ENCODE assay signal across 26 mouse cellular contexts in the genomic region with DNA sequence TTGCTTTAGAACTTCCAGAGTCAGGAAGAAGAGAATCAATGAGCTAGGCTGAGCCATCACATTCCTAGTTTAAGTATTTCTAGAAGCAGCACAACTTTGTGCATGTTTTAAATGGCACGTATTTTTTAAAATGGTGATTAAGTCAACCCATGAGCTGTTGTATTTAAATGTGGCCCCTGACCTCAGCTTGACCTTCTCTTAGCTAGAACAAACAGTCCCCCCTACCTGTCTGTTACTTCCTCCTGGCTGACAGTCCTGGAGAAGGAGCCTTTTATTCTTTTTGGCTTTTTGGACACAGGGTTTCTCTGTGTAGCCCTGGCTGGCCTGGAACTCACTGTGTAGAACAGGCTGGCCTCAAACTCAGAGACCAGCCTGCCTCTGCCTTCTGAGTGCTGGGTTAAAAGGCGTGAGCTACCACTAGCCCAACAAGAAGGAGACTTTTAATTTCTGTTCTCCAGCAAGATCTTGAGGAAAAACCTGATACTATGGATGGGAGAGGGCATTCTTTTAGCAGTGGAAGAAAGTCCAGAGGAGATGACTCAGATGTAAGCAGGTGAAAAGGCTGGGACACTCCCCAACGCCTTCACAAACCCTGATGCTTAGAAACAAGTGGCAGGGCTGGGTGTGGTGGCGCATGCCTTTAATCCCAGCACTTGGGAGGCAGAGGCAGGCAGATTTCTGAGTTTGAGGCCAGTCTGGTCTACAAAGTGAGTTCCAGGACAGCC.
DNase-seq lines count a peak whose midpoint lies in the region; ATAC-seq and TF ChIP-seq lines count a peak whose summit lies in the region.
"Had no signal": no experiment of that assay in that cellular context is flagged by ENCODE, and none has a peak within 500 bp of the region (broad histone marks: within the 10 kb centered on the region; RNA-seq: fewer than 3 reads in every experiment).

No protein-coding gene starts in this region.

- H3K27ac ChIP-seq in liver, embryonic 12.5 days: peak overlapping the region; percentile 4; the same call in 1 of the 2 replicates
- no peak overlapping the region for H3K27ac ChIP-seq in liver, embryonic 11.5 days (ENCODE audit: low read depth, low read length)
- H3K27ac ChIP-seq in ES-E14 (ENCODE audit: insufficient read depth, low read depth, low read length, poor library complexity, severe bottlenecking): peak overlapping the region; percentile 70; the same call in 1 of the 2 replicates
- H3K27ac ChIP-seq: embryonic facial prominence, embryonic 12.5 days; embryonic facial prominence, embryonic 15.5 days; heart, embryonic 13.5 days; hindbrain, embryonic 14.5 days; hindbrain, postnatal 0 days had no signal

- H3K9me3 ChIP-seq in liver, embryonic 12.5 days (replicated peaks): no peaks in the 10 kb centered on the region
- no peaks in the 10 kb centered on the region for H3K9me3 ChIP-seq in liver, embryonic 11.5 days (ENCODE audit: control insufficient read depth, low read length)
- H3K9me3 ChIP-seq in E14TG2a.4 (ENCODE audit: low read length): no peaks in the 10 kb centered on the region
- no peaks in the 10 kb centered on the region for H3K9me3 ChIP-seq in ES-E14 (ENCODE audit: control insufficient read depth, insufficient read depth, low read depth, low read length)
- H3K9me3 ChIP-seq: embryonic facial prominence, embryonic 12.5 days; embryonic facial prominence, embryonic 15.5 days; heart, embryonic 13.5 days had no signal

- in situ Hi-C loops in ES-E14 (cut with MboI; ENCODE audit: low sequenced_read_pairs in 2 of 2, unreplicated experiment in 2 of 2): no loop called here

- TF ChIP-seq CTCF in E14TG2a.4 (conservative IDR thresholded peaks at IDR 0.05; ENCODE audit: low read length): no peak

- peak; percentile 38; the same call in 1 of the 2 replicates for ATAC-seq in liver, embryonic 12.5 days
- ATAC-seq in liver, embryonic 11.5 days (replicated peaks; ENCODE audit: low FRiP score): no peak
- ATAC-seq in frontal cortex, adult (ENCODE audit: low TSS enrichment): no peak
- ATAC-seq: forebrain, embryonic 14.5 days; forebrain, postnatal 0 days; hindbrain, postnatal 0 days; intestine, postnatal 0 days had no signal

- H3K36me3 ChIP-seq in liver, embryonic 12.5 days: no peaks in the 10 kb centered on the region
- H3K36me3 ChIP-seq in liver, embryonic 11.5 days (ENCODE audit: control insufficient read depth, insufficient read depth, low read length): no peaks in the 10 kb centered on the region
- H3K36me3 ChIP-seq in E14TG2a.4 (ENCODE audit: insufficient read depth, low read length): no peaks in the 10 kb centered on the region
- H3K36me3 ChIP-seq in ES-E14 (ENCODE audit: control insufficient read depth, insufficient read depth, low read length, poor library complexity, severe bottlenecking): no peaks in the 10 kb centered on the region
- H3K36me3 ChIP-seq: embryonic facial prominence, embryonic 12.5 days; embryonic facial prominence, embryonic 15.5 days; heart, embryonic 13.5 days had no signal

- DNase-seq in liver, embryonic 11.5 days (ENCODE audit: low spot score): no peak
- no peak for DNase-seq in ES-E14 (ENCODE audit: low read depth, low spot score)
- DNase-seq in induced T-regulatory cell, adult 2 months (ENCODE audit: low read depth): peak; percentile 63
- DNase-seq in right cerebral cortex, postnatal 4 days: no peak
- DNase-seq: adrenal gland, adult 2 months; adrenal gland, postnatal 14 days; cerebellum, adult 11 months; cerebellum, adult 2 months; cerebellum, adult 9-11 months; cerebellum, postnatal 25 days; forebrain, postnatal 0 days; gastrocnemius, postnatal 25 days; heart, adult 18-20 months; heart, postnatal 14 days; heart, postnatal 4 days had no signal

- WGBS in liver, embryonic 12.5 days (ENCODE audit: insufficient replicate concordance): 79% methylated on average over 4 of the region's 4 CpGs
- 92% methylated on average over 4 of the region's 4 CpGs for WGBS in liver, embryonic 11.5 days

- peaks cover 42% of the 10 kb centered on the region for H3K4me1 ChIP-seq in liver, embryonic 12.5 days
- peaks cover 4% of the 10 kb centered on the region; the same call in 1 of the 2 replicates for H3K4me1 ChIP-seq in liver, embryonic 11.5 days (replicated peaks; ENCODE audit: control insufficient read depth, insufficient read depth, low read length)
- H3K4me1 ChIP-seq in E14TG2a.4 (replicated peaks; ENCODE audit: low read depth, low read length) (peaks cover 42% of the 10 kb centered on the region), ES-E14 (ENCODE audit: control insufficient read depth in 2 of 2, insufficient read depth in 2 of 2, low read length in 2 of 2, poor library complexity in 1 of 2) (peaks cover under 1 to 16% of the 10 kb centered on the region in 2 experiments; a peak in 2 of 4 replicates)
- H3K4me1 ChIP-seq: embryonic facial prominence, embryonic 12.5 days; embryonic facial prominence, embryonic 15.5 days had no signal

- H3K9ac ChIP-seq in liver, embryonic 12.5 days: no peak overlapping the region
- H3K9ac ChIP-seq in liver, embryonic 11.5 days (ENCODE audit: low read depth, low read length): no peak overlapping the region
- no peak overlapping the region for H3K9ac ChIP-seq in ES-E14 (ENCODE audit: insufficient read depth, low read depth, low read length, poor library complexity, severe bottlenecking)
- H3K9ac ChIP-seq: embryonic facial prominence, embryonic 12.5 days; embryonic facial prominence, embryonic 15.5 days; forebrain, postnatal 0 days; heart, embryonic 13.5 days; hindbrain, embryonic 14.5 days had no signal

- no peak overlapping the region for H3K4me3 ChIP-seq in liver, embryonic 12.5 days
- no peak overlapping the region for H3K4me3 ChIP-seq in liver, embryonic 11.5 days (ENCODE audit: low read depth, low read length)
- H3K4me3 ChIP-seq in E14TG2a.4 (replicated peaks; ENCODE audit: low read length): 0 out of 2 replicates have a peak overlapping the region, but pooled peaks have one; percentile 10
- no peak overlapping the region for H3K4me3 ChIP-seq in ES-E14 (ENCODE audit: insufficient read depth in 1 of 2, low read depth in 1 of 2, low read length in 2 of 2, poor library complexity in 1 of 2, severe bottlenecking in 1 of 2)
- H3K4me3 ChIP-seq: embryonic facial prominence, embryonic 12.5 days; embryonic facial prominence, embryonic 15.5 days; heart, embryonic 13.5 days had no signal

- no peaks in the 10 kb centered on the region for H3K27me3 ChIP-seq in liver, embryonic 12.5 days (replicated peaks)
- no peaks in the 10 kb centered on the region for H3K27me3 ChIP-seq in liver, embryonic 11.5 days (replicated peaks; ENCODE audit: control insufficient read depth, insufficient read depth, low read length)
- no peaks in the 10 kb centered on the region for H3K27me3 ChIP-seq in E14TG2a.4 (ENCODE audit: insufficient read depth, low read length)
- H3K27me3 ChIP-seq: CH12.LX; embryonic facial prominence, embryonic 12.5 days; embryonic facial prominence, embryonic 15.5 days; heart, embryonic 13.5 days had no signal

- no peak overlapping the region for H3K4me2 ChIP-seq in liver, embryonic 12.5 days
- H3K4me2 ChIP-seq in liver, embryonic 11.5 days: no peak overlapping the region
- H3K4me2 ChIP-seq: embryonic facial prominence, embryonic 12.5 days; embryonic facial prominence, embryonic 15.5 days; heart, embryonic 13.5 days; hindbrain, embryonic 14.5 days had no signal

TF ChIP-seq in ES-E14, 5 proteins besides CTCF, POLR2A, EP300 and RAD21:
- TF ChIP-seq HCFC1 (IDR thresholded peaks at IDR 0.05; ENCODE audit: borderline replicate concordance, insufficient read depth, low read length) (no peak), ZNF384 (IDR thresholded peaks at IDR 0.05; ENCODE audit: low read depth, low read length) (no peak), MAFK (IDR thresholded peaks at IDR 0.05; ENCODE audit: insufficient read depth, low read depth, low read length) (no peak), ZC3H11A (IDR thresholded peaks at IDR 0.05; ENCODE audit: borderline replicate concordance, low read depth, low read length) (no peak), CHD2 (IDR thresholded peaks at IDR 0.05; ENCODE audit: low read depth, low read length) (no peak)
